18 mouse cellular contexts compared by ENCODE assay signal in genomic region chr10:79991548-79991947, GRCm38 (mm10). TPM values are rescaled to one million over a fixed set of nuclear protein-coding genes. Genes with fewer than 3 reads are reported as not detected.
DNase-seq lines count a peak whose midpoint lies in the region; ATAC-seq and TF ChIP-seq lines count a peak whose summit lies in the region.
"Had no signal": no experiment of that assay in that cellular context is flagged by ENCODE, and none has a peak within 500 bp of the region (broad histone marks: within the 10 kb centered on the region; RNA-seq: fewer than 3 reads in every experiment).

No protein-coding gene starts in this region.

- no peak for TF ChIP-seq CTCF in embryonic fibroblast, embryonic 13.5 days (IDR thresholded peaks at IDR 0.05; ENCODE audit: borderline replicate concordance, insufficient read depth, low read length)

- WGBS in kidney, embryonic 15.5 days, result 90% methylated on average over 6 of the region's 6 CpGs

- peaks cover 6% of the 10 kb centered on the region; the same call in 1 of the 2 replicates for H3K27me3 ChIP-seq in kidney, embryonic 15.5 days
- H3K27me3 ChIP-seq: embryonic facial prominence, embryonic 12.5 days; megakaryocyte, embryonic 14.5 days; Patski had no signal

- no peak overlapping the region for H3K27ac ChIP-seq in kidney, embryonic 15.5 days
- H3K27ac ChIP-seq in embryonic fibroblast, embryonic 13.5 days (ENCODE audit: insufficient read depth, low read length), result no peak overlapping the region
- H3K27ac ChIP-seq: embryonic facial prominence, embryonic 12.5 days; hindbrain, embryonic 15.5 days had no signal

- DNase-seq in CD4-positive, CD25-positive, alpha-beta regulatory T cell, adult 2 months (ENCODE audit: low read depth, low spot score), result peak; percentile 49
- DNase-seq in kidney, postnatal 14 days, result no peak
- DNase-seq in B cell, adult 2 months, result peak; percentile 40 to 44
- DNase-seq in c-Kit-positive CD71-positive TER-119-positive erythroid progenitor cells, embryonic 14.5 days (ENCODE audit: low spot score), result no peak
- DNase-seq in cerebellum, postnatal 4 days (ENCODE audit: low spot score in 2 of 2), result no peak
- DNase-seq: adrenal gland, postnatal 10 days; cerebellum, adult 2 months; heart, adult 11 months; layer of hippocampus, adult 9-11 months; right cerebral cortex, adult 18-20 months had no signal

- peaks cover 51% of the 10 kb centered on the region for H3K4me1 ChIP-seq in kidney, embryonic 15.5 days
- H3K4me1 ChIP-seq in embryonic fibroblast, embryonic 13.5 days (ENCODE audit: control insufficient read depth, insufficient read depth, low read length), result no peaks in the 10 kb centered on the region

- peak overlapping the region; percentile 79 for H3K4me2 ChIP-seq in kidney, embryonic 15.5 days
- H3K4me2 ChIP-seq: hindbrain, embryonic 15.5 days had no signal

- ATAC-seq in CD4-positive, CD25-positive, alpha-beta regulatory T cell, adult 4 months, result no peak
- no peak for ATAC-seq in kidney, embryonic 15.5 days (replicated peaks; ENCODE audit: low FRiP score)
- ATAC-seq: Patski had no signal

- no peak for TF ChIP-seq POLR2A in embryonic fibroblast, embryonic 13.5 days (IDR thresholded peaks at IDR 0.05; ENCODE audit: low read depth, low read length)

- no peak overlapping the region for H3K4me3 ChIP-seq in kidney, embryonic 15.5 days (replicated peaks)
- peak overlapping the region; percentile 71 for H3K4me3 ChIP-seq in embryonic fibroblast, embryonic 13.5 days (ENCODE audit: insufficient read depth, low read length)
- H3K4me3 ChIP-seq: hindbrain, embryonic 15.5 days; myocyte had no signal

- no peak overlapping the region for H3K9ac ChIP-seq in kidney, embryonic 15.5 days
- H3K9ac ChIP-seq: embryonic facial prominence, embryonic 12.5 days; hindbrain, embryonic 15.5 days had no signal

- peaks cover 7% of the 10 kb centered on the region; the same call in 1 of the 2 replicates for H3K9me3 ChIP-seq in kidney, embryonic 15.5 days (replicated peaks)
- H3K9me3 ChIP-seq: hindbrain, embryonic 15.5 days had no signal

- peaks cover 46% of the 10 kb centered on the region for H3K36me3 ChIP-seq in kidney, embryonic 15.5 days
- H3K36me3 ChIP-seq: hindbrain, embryonic 15.5 days had no signal

RNA-seq across cellular contexts. Expression of gene Cnn2, which starts 3.2 kb away (rescaled TPM):
- 100 to 1,000 TPM; 904 to 969 TPM for polyA plus RNA-seq in CD4-positive, CD25-positive, alpha-beta regulatory T cell, adult 4 months (2017; shearing (Covaris generic))
- polyA plus RNA-seq in kidney, embryonic 15.5 days (2015; fragmentation: Nextera tagmentation; extraction: Ambion mirVana), result 253 and 292 TPM in 2 replicates
- 642 and 721 TPM in 2 replicates for polyA plus RNA-seq in embryonic fibroblast, embryonic 13.5 days (2011; ENCODE audit: insufficient read length, low read depth, missing spikeins)

RNA-seq across cellular contexts. Expression of gene Abca7, which starts 4.7 kb away (rescaled TPM):
- 10 to 100 TPM; 11.4 to 16.4 TPM for polyA plus RNA-seq in CD4-positive, CD25-positive, alpha-beta regulatory T cell, adult 4 months (2017; shearing (Covaris generic))
- polyA plus RNA-seq in kidney, embryonic 15.5 days (2015; fragmentation: Nextera tagmentation; extraction: Ambion mirVana), result 3.9 and 4.5 TPM in 2 replicates
- 3.5 and 4.0 TPM in 2 replicates for polyA plus RNA-seq in embryonic fibroblast, embryonic 13.5 days (2011; ENCODE audit: insufficient read length, low read depth, missing spikeins)

RNA-seq across cellular contexts. Expression of gene Tmem259, which starts 7.4 kb away (rescaled TPM):
- polyA plus RNA-seq in CD4-positive, CD25-positive, alpha-beta regulatory T cell, adult 4 months (2017; shearing (Covaris generic)), result 1 to 10 TPM; 1.2 to 2.5 TPM
- 15.7 and 17.5 TPM in 2 replicates for polyA plus RNA-seq in kidney, embryonic 15.5 days (2015; fragmentation: Nextera tagmentation; extraction: Ambion mirVana)
- 73.4 and 78.1 TPM in 2 replicates for polyA plus RNA-seq in embryonic fibroblast, embryonic 13.5 days (2011; ENCODE audit: insufficient read length, low read depth, missing spikeins)

RNA-seq across cellular contexts. Expression of gene Grin3b, which starts 21.0 kb away (rescaled TPM):
- polyA plus RNA-seq in CD4-positive, CD25-positive, alpha-beta regulatory T cell, adult 4 months (2017; shearing (Covaris generic)), result under 1 TPM in 1 of 2 experiments, not detected in 1; 0.58 TPM
- 0.31 and 0.39 TPM in 2 replicates for polyA plus RNA-seq in kidney, embryonic 15.5 days (2015; fragmentation: Nextera tagmentation; extraction: Ambion mirVana)
- 0.15 and 0.16 TPM in 2 replicates for polyA plus RNA-seq in embryonic fibroblast, embryonic 13.5 days (2011; ENCODE audit: insufficient read length, low read depth, missing spikeins)

RNA-seq across cellular contexts. Expression of gene Arhgap45, which starts 24.9 kb away (rescaled TPM):
- 100 to 1,000 TPM; 233 to 369 TPM for polyA plus RNA-seq in CD4-positive, CD25-positive, alpha-beta regulatory T cell, adult 4 months (2017; shearing (Covaris generic))
- polyA plus RNA-seq in kidney, embryonic 15.5 days (2015; fragmentation: Nextera tagmentation; extraction: Ambion mirVana), result 8.7 and 10.0 TPM in 2 replicates
- 1.7 and 3.1 TPM in 2 replicates for polyA plus RNA-seq in embryonic fibroblast, embryonic 13.5 days (2011; ENCODE audit: insufficient read length, low read depth, missing spikeins)

Comparison
In these comparisons a context has a peak if more than half of its experiments do, and no peak if none do; other contexts are left out.
1. DNase-seq: peak in CD4-positive, CD25-positive, alpha-beta regulatory T cell, adult 2 months (single experiment) and B cell, adult 2 months (2 of 2); none in kidney, postnatal 14 days (single experiment), c-Kit-positive CD71-positive TER-119-positive erythroid progenitor cells, embryonic 14.5 days (single experiment) and cerebellum, postnatal 4 days (0 of 2).